Mouse (Mus musculus) kidney, postnatal 0 days (tissue): Measurements from ENCODE around the gene Chsy1. TPM values are rescaled to one million over a fixed set of nuclear protein-coding genes. Genes with fewer than 3 reads are reported as not detected.
A peak's percentile ranks its signal among the peaks of the same experiment; 100 is the strongest.

Experiments used
- ATAC-seq: fragments of 200-750 bp; cut with Nextera tagmentation; replicated peaks from 2 replicates; pipeline ENCODE4 v1.8.0; 2017; ENCODE audit warnings: low read depth, moderate number of reproducible peaks, moderate TSS enrichment, moderate library complexity; ENCODE audit not compliant: low FRiP score
- DNase-seq: peaks from one replicate; pipeline ENCODE4 v3.0.0-alpha.2; 2016; ENCODE audit warnings: low spot score
- H3K27ac ChIP-seq: fragments of 300-500 bp; sonication (generic); 2 replicates; pipeline ENCODE4 v1.5.1; 2014; ENCODE audit warnings: mild to moderate bottlenecking
- H3K27me3 ChIP-seq: fragments of 300-500 bp; sonication (generic); 2 replicates; pipeline ENCODE4 v1.6.1; 2014; ENCODE audit warnings: low read length, mixed read lengths; ENCODE audit not compliant: insufficient read depth
- H3K36me3 ChIP-seq: fragments of 300-500 bp; sonication (generic); 2 replicates; pipeline ENCODE4 v1.6.1; 2014; ENCODE audit warnings: low read length, mixed read lengths; ENCODE audit not compliant: insufficient read depth
- H3K4me1 ChIP-seq: fragments of 300-500 bp; sonication (generic); replicated peaks from 2 replicates; pipeline ENCODE4 v1.6.1; 2014; ENCODE audit warnings: antibody characterized with exemption, low read length, mixed read lengths; ENCODE audit not compliant: insufficient read depth
- H3K4me2 ChIP-seq: fragments of 300-500 bp; sonication (generic); 2 replicates; pipeline ENCODE4 v1.6.1; 2014; ENCODE audit warnings: mild to moderate bottlenecking, low read length, moderate library complexity, mixed read lengths
- H3K4me3 ChIP-seq: fragments of 300-500 bp; sonication (generic); replicated peaks from 2 replicates; pipeline ENCODE4 v1.5.1; 2014; ENCODE audit warnings: low read depth, low read length
- H3K9ac ChIP-seq: fragments of 300-500 bp; sonication (generic); 2 replicates; pipeline ENCODE4 v1.6.1; 2014; ENCODE audit warnings: low read depth, low read length
- H3K9me3 ChIP-seq: fragments of 300-500 bp; sonication (generic); replicated peaks from 2 replicates; pipeline ENCODE4 v1.6.1; 2016; ENCODE audit warnings: low read length, inconsistent platforms, mixed read lengths
- CTCF ChIP-seq: IDR thresholded peaks from 2 replicates; pipeline ENCODE4 v1.5.1; 2016; ENCODE audit warnings: antibody characterized with exemption, low read depth, mild to moderate bottlenecking, moderate library complexity
- WGBS: fragments of 180-500 bp; shearing (Covaris S2); extraction: QIAGEN DNeasy Blood & Tissue Kit; methylation state at CpG from one replicate; pipeline ENCODE4 v1.1.7; 2014; 5-methylcytosine and 5-hydroxymethylcytosine counted together
- polyA plus RNA-seq: library from polyadenylated mRNA; unstranded; fragments of >200 nt; fragmentation: Nextera tagmentation; extraction: Ambion mirVana; gene quantifications from 2 replicates; pipeline ENCODE4 v1.2.1, GENCODE M21; 2015

Gene Chsy1
- polyA plus RNA-seq, 1 experiment from 2014 or later = 12.0 TPM

DNA sequence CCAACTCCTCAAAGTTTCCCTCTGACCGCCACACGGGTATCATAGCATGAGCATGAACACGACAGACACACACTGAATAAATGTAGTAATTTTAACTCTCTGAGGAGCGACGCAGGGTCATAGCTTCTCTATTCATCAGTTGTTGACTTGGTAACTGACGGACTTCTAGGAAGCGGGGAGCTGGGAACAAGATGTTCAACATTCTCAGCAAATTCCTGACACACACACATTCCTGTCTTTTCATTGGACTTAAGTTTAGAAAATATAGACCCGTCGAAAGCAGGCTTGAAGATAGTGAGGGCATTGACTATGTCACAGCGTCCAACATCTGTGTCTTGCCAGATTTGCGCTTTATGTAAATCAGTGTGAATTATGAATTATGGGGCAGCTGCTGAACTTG lies 2.1 kb upstream of the Chsy1 start:
- ATAC-seq (no peak), DNase-seq (peak; percentile 54)
- TF ChIP-seq CTCF = no peak
- no peaks in the 10 kb centered on the region for H3K27me3 ChIP-seq
- H3K4me2 ChIP-seq = peak overlapping the region; percentile 18; the same call in 1 of the 2 replicates
- no peaks in the 10 kb centered on the region for H3K36me3 ChIP-seq
- peaks cover 6% of the 10 kb centered on the region; the same call in 1 of the 2 replicates for H3K4me1 ChIP-seq
- WGBS = 56% methylated on average over 11 of the region's 11 CpGs
- no peaks in the 10 kb centered on the region for H3K9me3 ChIP-seq
- H3K4me3 ChIP-seq = no peak overlapping the region
- H3K9ac ChIP-seq = no peak overlapping the region
- no peak overlapping the region for H3K27ac ChIP-seq

DNA sequence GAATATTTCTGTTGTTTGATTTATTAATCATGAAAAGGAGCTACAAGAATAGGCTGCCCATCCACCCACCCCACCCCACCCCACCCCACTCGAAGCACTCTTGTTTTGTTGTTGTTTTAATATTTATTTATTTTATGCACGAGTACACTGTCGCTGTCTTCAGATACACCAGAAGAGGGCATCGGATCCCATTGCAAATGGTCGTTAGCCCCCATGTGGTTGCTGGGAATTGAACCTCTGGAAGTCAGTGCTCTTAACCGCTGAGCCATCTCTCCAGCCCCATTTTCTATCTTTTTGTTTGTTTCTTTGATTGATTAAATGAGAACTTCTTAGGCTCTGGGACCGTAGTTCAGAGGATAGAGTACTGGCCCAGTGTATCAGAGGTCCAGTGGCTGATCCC lies 1.4 kb upstream of the Chsy1 start:
- Histone ChIP-seq H3K27me3 (no peaks in the 10 kb centered on the region), H3K9me3 (no peaks in the 10 kb centered on the region), H3K36me3 (no peaks in the 10 kb centered on the region), H3K4me1 (peaks cover 6% of the 10 kb centered on the region; the same call in 1 of the 2 replicates), H3K4me3 (no peak overlapping the region), H3K4me2 (no peak overlapping the region), H3K27ac (no peak overlapping the region), H3K9ac (no peak overlapping the region)
- ATAC-seq (no peak), DNase-seq (peak; percentile 51)
- peak; percentile 66 for TF ChIP-seq CTCF
- WGBS = 15% methylated on average over 7 of the region's 7 CpGs

DNA sequence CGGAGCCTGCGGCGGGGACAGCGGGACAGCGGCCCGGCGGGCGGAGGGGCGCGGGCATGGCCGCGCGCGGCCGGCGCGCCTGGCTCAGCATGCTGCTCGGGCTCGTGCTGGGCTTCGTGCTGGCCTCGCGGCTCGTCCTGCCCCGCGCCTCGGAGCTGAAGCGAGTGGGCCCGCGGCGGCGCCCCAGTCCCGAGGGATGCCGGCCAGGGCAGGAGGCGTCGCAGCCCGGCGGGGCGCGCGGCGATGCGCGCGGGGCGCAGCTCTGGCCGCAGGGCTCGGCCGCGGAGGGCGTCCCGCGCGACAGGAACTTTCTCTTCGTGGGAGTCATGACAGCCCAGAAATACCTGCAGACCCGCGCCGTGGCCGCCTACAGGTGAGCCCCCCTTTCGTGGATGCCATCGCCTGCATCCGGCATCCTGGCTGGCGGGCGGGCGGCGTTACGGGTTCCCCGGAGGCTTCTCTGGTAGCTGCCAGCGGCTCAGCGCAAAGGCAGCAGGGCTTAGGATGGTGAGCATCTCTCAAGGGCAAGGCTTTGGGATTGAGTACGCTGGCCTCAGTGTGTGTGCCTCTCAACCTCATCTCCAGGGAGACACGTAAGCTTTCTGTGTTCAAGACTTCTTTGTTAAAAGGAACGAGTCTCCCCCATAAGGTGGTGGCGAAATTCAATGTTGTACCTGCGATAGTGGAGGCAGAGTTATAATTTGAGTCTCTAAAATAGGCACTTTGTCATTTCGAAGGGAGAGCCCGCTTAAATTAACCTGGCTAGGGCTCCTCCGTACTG lies 730 bp downstream of the Chsy1 start:
- Histone ChIP-seq H3K4me3 (peak overlapping the region; percentile 76), H3K36me3 (no peaks in the 10 kb centered on the region), H3K9ac (peak overlapping the region; percentile 89), H3K27me3 (no peaks in the 10 kb centered on the region), H3K9me3 (no peaks in the 10 kb centered on the region), H3K4me2 (peak overlapping the region; percentile 91), H3K27ac (peak overlapping the region; percentile 87), H3K4me1 (peaks cover 6% of the 10 kb centered on the region; the same call in 1 of the 2 replicates)
- under 1% methylated on average over 47 of the region's 77 CpGs for WGBS
- ATAC-seq (peak; percentile 67), DNase-seq (peak; percentile 38)
- TF ChIP-seq CTCF = no peak

DNA sequence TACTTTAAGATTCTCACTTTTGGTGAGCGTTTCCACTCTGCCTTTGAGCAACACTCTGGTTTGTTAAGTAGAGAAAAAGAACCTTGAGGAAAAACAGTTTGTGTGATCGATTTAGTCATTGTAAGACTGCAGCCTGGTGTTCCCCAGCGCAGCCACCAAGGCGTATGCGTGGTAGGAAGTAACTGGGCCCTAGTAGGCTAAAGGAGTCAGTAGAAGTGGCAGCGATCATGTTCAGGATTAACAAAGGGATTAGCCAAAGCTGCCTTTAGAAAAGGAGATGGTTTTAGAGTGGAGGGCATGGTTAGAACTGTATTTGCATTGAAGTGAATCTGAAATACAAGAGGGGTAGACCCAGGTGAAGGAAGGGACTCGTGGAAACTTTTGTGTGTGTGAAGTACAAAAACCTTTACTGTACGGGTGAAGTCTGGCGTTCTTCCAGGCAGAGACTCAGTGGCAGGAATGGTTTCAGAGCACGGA lies 1.4 kb downstream of the Chsy1 start:
- DNase-seq (peak; percentile 62), ATAC-seq (no peak)
- TF ChIP-seq CTCF = no peak
- Histone ChIP-seq H3K27me3 (no peaks in the 10 kb centered on the region), H3K36me3 (no peaks in the 10 kb centered on the region), H3K9me3 (no peaks in the 10 kb centered on the region), H3K4me3 (peak overlapping the region; percentile 76), H3K4me2 (peak overlapping the region; percentile 91), H3K27ac (no peak overlapping the region), H3K4me1 (peaks cover 6% of the 10 kb centered on the region; the same call in 1 of the 2 replicates), H3K9ac (peak overlapping the region; percentile 89)
- 3% methylated on average over 10 of the region's 10 CpGs for WGBS

DNA sequence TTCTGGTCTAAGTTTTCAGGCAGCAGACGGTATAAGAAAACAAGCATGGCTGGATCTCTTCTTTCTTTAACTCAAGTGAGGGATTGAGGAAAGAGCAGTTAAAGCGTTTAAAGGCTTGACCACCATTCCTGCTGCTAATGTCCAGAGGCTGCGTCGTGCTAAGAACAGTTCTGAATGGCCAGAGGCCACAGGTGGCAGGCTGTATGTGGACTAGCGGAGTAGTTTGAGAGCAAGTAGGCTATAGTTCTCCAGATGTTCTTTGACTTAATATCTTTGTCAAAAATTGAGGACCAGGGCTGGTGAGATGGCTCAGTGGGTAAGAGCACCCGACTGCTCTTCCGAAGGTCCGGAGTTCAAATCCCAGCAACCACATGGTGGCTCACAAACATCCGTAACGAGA lies 1.9 kb downstream of the Chsy1 start:
- no peaks in the 10 kb centered on the region for H3K36me3 ChIP-seq
- no peak for ATAC-seq
- H3K27me3 ChIP-seq = no peaks in the 10 kb centered on the region
- no peaks in the 10 kb centered on the region for H3K9me3 ChIP-seq
- no peak for TF ChIP-seq CTCF
- 56% methylated on average over 10 of the region's 10 CpGs for WGBS
- peaks cover 11% of the 10 kb centered on the region; the same call in 1 of the 2 replicates for H3K4me1 ChIP-seq
- peak overlapping the region; percentile 89 for H3K9ac ChIP-seq
- DNase-seq = peak; percentile 34
- peak overlapping the region; percentile 76; the same call in 1 of the 2 replicates for H3K4me3 ChIP-seq
- H3K27ac ChIP-seq = no peak overlapping the region
- peak overlapping the region; percentile 91 for H3K4me2 ChIP-seq

DNA sequence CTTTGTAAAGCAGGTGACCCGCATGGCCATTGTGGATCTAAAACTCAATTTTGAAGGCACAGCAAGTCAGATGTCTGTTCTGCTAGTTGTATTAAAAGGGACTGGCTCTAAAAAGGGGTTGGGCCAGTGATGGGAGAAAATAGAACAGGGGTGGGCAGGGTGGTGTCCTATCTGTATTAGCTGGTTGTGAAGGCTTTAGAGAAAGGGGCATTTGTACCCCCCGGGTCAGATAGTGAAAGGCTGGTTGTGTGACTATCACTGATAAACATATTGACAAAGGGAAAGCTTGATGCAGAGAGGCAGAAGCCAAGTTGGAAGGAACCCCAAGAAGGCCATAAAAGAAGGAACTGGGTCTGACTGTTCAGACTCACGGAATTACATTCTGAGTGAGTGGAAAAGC lies 4.2 kb downstream of the Chsy1 start:
- Histone ChIP-seq H3K4me1 (0 out of 2 replicates have a peak, but pooled peaks cover 5% of the 10 kb centered on the region), H3K4me3 (no peak overlapping the region), H3K9me3 (no peaks in the 10 kb centered on the region), H3K27me3 (no peaks in the 10 kb centered on the region), H3K36me3 (no peaks in the 10 kb centered on the region), H3K9ac (no peak overlapping the region), H3K4me2 (no peak overlapping the region), H3K27ac (no peak overlapping the region)
- no peak for TF ChIP-seq CTCF
- 90% methylated on average over 3 of the region's 3 CpGs for WGBS
- no peak for ATAC-seq
- DNase-seq = no peak
